Mouse (Mus musculus): ENCODE results near the gene Btd. TPM values are rescaled to one million over a fixed set of nuclear protein-coding genes. Genes with fewer than 3 reads are reported as not detected.

Btd gene
- polyA plus RNA-seq, 1 experiment: 13.6 TPM

DNA sequence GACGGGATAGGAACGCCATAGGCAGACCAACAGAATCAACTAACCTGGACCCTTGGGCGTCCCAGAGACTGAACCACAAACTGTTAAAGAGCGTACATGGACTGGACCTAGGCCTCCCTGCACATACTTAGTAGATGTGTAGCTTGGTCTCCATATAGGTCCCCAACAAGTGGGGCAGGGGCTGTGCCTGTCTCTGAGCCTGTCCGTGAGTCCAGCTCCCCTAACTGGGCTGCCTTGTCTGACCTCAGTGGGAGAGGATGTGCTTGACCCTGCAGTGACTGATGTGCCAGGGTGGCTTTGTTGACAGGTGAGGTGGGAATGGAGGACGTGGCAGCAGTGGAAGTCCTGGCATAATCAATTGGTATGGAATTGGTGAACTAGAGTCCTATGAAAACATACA lies 51.7 kb downstream of the Btd start:
- H3K4me1 ChIP-seq (ENCODE audit: control insufficient read depth, insufficient read depth, low read length): no peaks in the 10 kb centered on the region
- H3K4me3 ChIP-seq (ENCODE audit: insufficient read depth, low read length): no peak overlapping the region
- no peak overlapping the region for H3K27ac ChIP-seq (ENCODE audit: insufficient read depth, low read length)
- TF ChIP-seq POLR2A (IDR thresholded peaks at IDR 0.05; ENCODE audit: low read depth, low read length) (no peak), CTCF (IDR thresholded peaks at IDR 0.05; ENCODE audit: borderline replicate concordance, insufficient read depth, low read length) (no peak)

GRCm38 (mm10) chr14:31696206-31696984 lies 55.6 kb downstream of the Btd start:
- Histone ChIP-seq H3K27ac (ENCODE audit: insufficient read depth, low read length) (no peak overlapping the region), H3K4me3 (ENCODE audit: insufficient read depth, low read length) (no peak overlapping the region), H3K4me1 (ENCODE audit: control insufficient read depth, insufficient read depth, low read length) (peaks cover 2% of the 10 kb centered on the region; the same call in 1 of the 2 replicates)
- TF ChIP-seq CTCF (IDR thresholded peaks at IDR 0.05; ENCODE audit: borderline replicate concordance, insufficient read depth, low read length) (no peak), POLR2A (IDR thresholded peaks at IDR 0.05; ENCODE audit: low read depth, low read length) (no peak)

DNA sequence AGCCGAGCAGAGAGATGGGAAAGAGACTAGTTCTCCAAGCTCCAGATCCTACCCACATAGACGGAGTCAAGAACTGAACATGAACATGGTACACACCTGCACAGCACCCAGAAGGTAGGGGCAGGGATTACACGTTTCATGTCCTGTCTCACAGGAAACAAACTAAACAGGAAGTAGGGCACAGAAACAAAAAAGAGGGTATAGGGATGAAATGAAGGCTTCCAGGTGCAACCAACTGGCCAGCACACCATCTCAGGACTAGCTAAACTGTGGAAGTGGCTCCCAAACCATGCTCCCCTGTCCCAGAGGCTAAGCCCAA lies 56.1 kb downstream of the Btd start:
- no peak overlapping the region for H3K4me3 ChIP-seq (ENCODE audit: insufficient read depth, low read length)
- TF ChIP-seq POLR2A (IDR thresholded peaks at IDR 0.05; ENCODE audit: low read depth, low read length) (no peak), CTCF (IDR thresholded peaks at IDR 0.05; ENCODE audit: borderline replicate concordance, insufficient read depth, low read length) (no peak)
- H3K4me1 ChIP-seq (ENCODE audit: control insufficient read depth, insufficient read depth, low read length): peaks cover 2% of the 10 kb centered on the region; the same call in 1 of the 2 replicates
- no peak overlapping the region for H3K27ac ChIP-seq (ENCODE audit: insufficient read depth, low read length)

DNA sequence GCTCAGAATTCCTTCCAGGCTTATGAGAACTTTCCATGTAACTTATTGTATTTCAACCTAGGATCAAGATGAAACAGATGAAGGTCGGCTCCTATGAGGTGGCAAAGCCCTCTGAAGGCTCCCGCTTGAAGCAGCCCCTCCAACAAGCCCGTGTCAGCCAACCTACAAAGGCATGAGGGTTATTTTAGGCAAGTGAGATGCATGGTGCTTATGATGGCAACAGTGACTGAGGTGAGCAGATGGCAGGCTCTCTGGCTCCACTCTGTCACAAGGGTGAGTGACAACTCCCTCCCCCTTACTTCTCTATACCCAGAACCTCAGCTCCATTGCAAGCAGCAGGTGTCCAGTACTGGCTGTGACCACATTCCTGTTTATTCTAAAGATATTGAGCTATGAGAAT lies 56.5 kb downstream of the Btd start:
- TF ChIP-seq CTCF (IDR thresholded peaks at IDR 0.05; ENCODE audit: borderline replicate concordance, insufficient read depth, low read length): no peak
- TF ChIP-seq POLR2A (IDR thresholded peaks at IDR 0.05; ENCODE audit: low read depth, low read length): no peak
- Histone ChIP-seq H3K27ac (ENCODE audit: insufficient read depth, low read length) (no peak overlapping the region), H3K4me1 (ENCODE audit: control insufficient read depth, insufficient read depth, low read length) (peaks cover 2% of the 10 kb centered on the region; the same call in 1 of the 2 replicates), H3K4me3 (ENCODE audit: insufficient read depth, low read length) (no peak overlapping the region)

DNA sequence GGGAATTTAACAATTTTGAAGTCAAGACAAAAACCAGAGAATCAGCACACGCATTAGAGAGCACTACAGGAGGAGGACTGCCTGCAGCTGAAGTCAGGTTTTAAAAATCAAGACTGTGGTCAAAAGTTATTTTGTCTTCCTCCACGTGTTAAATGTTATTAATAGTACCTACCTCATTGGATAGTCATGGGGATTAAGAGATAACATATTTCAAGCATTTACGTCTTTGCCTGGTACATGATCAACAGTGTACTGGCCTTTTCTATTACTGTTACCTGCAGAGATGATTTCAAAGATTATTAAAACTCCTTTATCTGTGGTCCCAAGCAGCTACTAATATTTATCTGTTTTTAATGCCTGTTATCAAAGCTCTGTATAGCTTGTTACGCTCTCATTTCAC lies 56.9 kb downstream of the Btd start:
- Histone ChIP-seq H3K4me3 (ENCODE audit: insufficient read depth, low read length) (no peak overlapping the region), H3K27ac (ENCODE audit: insufficient read depth, low read length) (no peak overlapping the region), H3K4me1 (ENCODE audit: control insufficient read depth, insufficient read depth, low read length) (peaks cover 2% of the 10 kb centered on the region; the same call in 1 of the 2 replicates)
- TF ChIP-seq CTCF (IDR thresholded peaks at IDR 0.05; ENCODE audit: borderline replicate concordance, insufficient read depth, low read length) (no peak), POLR2A (IDR thresholded peaks at IDR 0.05; ENCODE audit: low read depth, low read length) (no peak)

GRCm38 (mm10) chr14:31700376-31700775 lies 59.5 kb downstream of the Btd start:
- H3K27ac ChIP-seq (ENCODE audit: insufficient read depth, low read length): peak overlapping the region; percentile 59; the same call in 1 of the 2 replicates
- H3K4me3 ChIP-seq (ENCODE audit: insufficient read depth, low read length): no peak overlapping the region
- TF ChIP-seq POLR2A (IDR thresholded peaks at IDR 0.05; ENCODE audit: low read depth, low read length) (no peak), CTCF (IDR thresholded peaks at IDR 0.05; ENCODE audit: borderline replicate concordance, insufficient read depth, low read length) (no peak)
- H3K4me1 ChIP-seq (ENCODE audit: control insufficient read depth, insufficient read depth, low read length): peaks cover 2% of the 10 kb centered on the region; the same call in 1 of the 2 replicates

GRCm38 (mm10) chr14:31709343-31709742 lies 68.5 kb downstream of the Btd start:
- H3K4me1 ChIP-seq (ENCODE audit: control insufficient read depth, insufficient read depth, low read length): no peaks in the 10 kb centered on the region
- TF ChIP-seq POLR2A (IDR thresholded peaks at IDR 0.05; ENCODE audit: low read depth, low read length) (no peak), CTCF (IDR thresholded peaks at IDR 0.05; ENCODE audit: borderline replicate concordance, insufficient read depth, low read length) (no peak)
- no peak overlapping the region for H3K27ac ChIP-seq (ENCODE audit: insufficient read depth, low read length)
- no peak overlapping the region for H3K4me3 ChIP-seq (ENCODE audit: insufficient read depth, low read length)

- TF ChIP-seq POLR2A (IDR thresholded peaks at IDR 0.05; ENCODE audit: low read depth, low read length) (no peak), CTCF (IDR thresholded peaks at IDR 0.05; ENCODE audit: borderline replicate concordance, insufficient read depth, low read length) (no peak)
- Histone ChIP-seq H3K4me3 (ENCODE audit: insufficient read depth, low read length) (no peak overlapping the region), H3K4me1 (ENCODE audit: control insufficient read depth, insufficient read depth, low read length) (no peaks in the 10 kb centered on the region), H3K27ac (ENCODE audit: insufficient read depth, low read length) (no peak overlapping the region)
These were observed 74.8 kb downstream of the Btd start for GRCm38 (mm10) chr14:31715669-31716068.

DNA sequence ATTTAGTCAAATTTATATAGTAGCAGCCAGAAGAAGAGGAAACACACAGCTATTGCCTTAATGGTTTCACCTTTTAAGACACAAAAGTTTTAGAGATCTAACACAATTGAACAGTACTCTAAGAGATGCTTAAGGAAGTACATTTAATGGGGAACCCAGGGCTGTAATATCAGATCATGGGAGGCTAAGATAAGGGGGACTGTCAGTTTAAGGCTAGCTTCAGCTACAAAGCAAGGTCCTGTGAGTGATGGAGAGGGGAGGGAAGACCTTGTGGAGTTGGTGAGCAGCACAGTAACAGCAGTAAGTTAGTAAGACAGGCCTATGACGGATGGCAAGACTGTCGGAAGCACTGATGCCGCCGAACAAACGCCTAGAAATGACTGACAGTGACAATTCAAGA lies 76.5 kb downstream of the Btd start:
- Histone ChIP-seq H3K27ac (ENCODE audit: insufficient read depth, low read length) (no peak overlapping the region), H3K4me3 (ENCODE audit: insufficient read depth, low read length) (no peak overlapping the region), H3K4me1 (ENCODE audit: control insufficient read depth, insufficient read depth, low read length) (no peaks in the 10 kb centered on the region)
- TF ChIP-seq CTCF (IDR thresholded peaks at IDR 0.05; ENCODE audit: borderline replicate concordance, insufficient read depth, low read length) (no peak), POLR2A (IDR thresholded peaks at IDR 0.05; ENCODE audit: low read depth, low read length) (no peak)

Other genes with a start within 250 kb of the Btd start
- gene Sh3bp5, start 204.9 kb upstream of the Btd start, polyA plus RNA-seq (2011; ENCODE audit: insufficient read length, low read depth, missing spikeins): 25.0 and 29.1 TPM in 2 replicates
- 30.0 and 35.3 TPM in 2 replicates for gene Eaf1, start 146.6 kb upstream of the Btd start, polyA plus RNA-seq (2011; ENCODE audit: insufficient read length, low read depth, missing spikeins)
- 55.8 and 57.7 TPM in 2 replicates for gene Mettl6, start 146.0 kb upstream of the Btd start, polyA plus RNA-seq (2011; ENCODE audit: insufficient read length, low read depth, missing spikeins)
- gene Colq, start 49.7 kb upstream of the Btd start, polyA plus RNA-seq (2011; ENCODE audit: insufficient read length, low read depth, missing spikeins): 0.17 and 0.42 TPM in 2 replicates
- gene Gm49387, start 150 bp upstream of the Btd start, polyA plus RNA-seq (2011; ENCODE audit: insufficient read length, low read depth, missing spikeins): not detected in 2 replicates
- 11.0 and 11.5 TPM in 2 replicates for gene Hacl1, start 258 bp downstream of the Btd start, polyA plus RNA-seq (2011; ENCODE audit: insufficient read length, low read depth, missing spikeins)
- 56.1 and 57.5 TPM in 2 replicates for gene Ankrd28, start 189.6 kb downstream of the Btd start, polyA plus RNA-seq (2011; ENCODE audit: insufficient read length, low read depth, missing spikeins)

All from embryonic fibroblast, embryonic 13.5 days (primary cell).